Mouse (Mus musculus) heart, postnatal 10 days (tissue): Measurements from ENCODE around the gene Prickle2. TPM values are rescaled to one million over a fixed set of nuclear protein-coding genes. Genes with fewer than 3 reads are reported as not detected.

Source experiments
- total RNA-seq, 2 experiments: library from RNA; stranded (reverse); gene quantifications; 2 replicates each; pipeline ENCODE4 v1.2.3; 2021

Prickle2 gene
- total RNA-seq, 2 experiments from 2014 or later: 8.1 to 12.1 TPM

Other genes starting within 250 kb of the Prickle2 start
- gene A730049H05Rik, start 110.3 kb upstream of the Prickle2 start, total RNA-seq: under 1 TPM in 1 of 2 experiments, not detected in 1; 0.38 TPM
- under 1 TPM; 0.07 to 0.36 TPM for gene Gm15737, start 163.2 kb upstream of the Prickle2 start, total RNA-seq
- gene Adamts9, start 237.3 kb upstream of the Prickle2 start, total RNA-seq: 10 to 100 TPM; 42.7 to 49.2 TPM